Mouse (Mus musculus): ENCODE data around the gene Neurod4.
"Not testable (repeated sequence)": the region's sequence is repeated elsewhere in the genome, so short reads cannot be mapped to it uniquely, and the experiment has no call there.

Gene Neurod4

GRCm38 (mm10) chr10:130280066-130280465, at the start of gene Neurod4:
Neurod4 (minus strand) TSS chr10:130280240.
- DNase-seq (ENCODE audit: low spot score in 2 of 2) = no peak

DNA sequence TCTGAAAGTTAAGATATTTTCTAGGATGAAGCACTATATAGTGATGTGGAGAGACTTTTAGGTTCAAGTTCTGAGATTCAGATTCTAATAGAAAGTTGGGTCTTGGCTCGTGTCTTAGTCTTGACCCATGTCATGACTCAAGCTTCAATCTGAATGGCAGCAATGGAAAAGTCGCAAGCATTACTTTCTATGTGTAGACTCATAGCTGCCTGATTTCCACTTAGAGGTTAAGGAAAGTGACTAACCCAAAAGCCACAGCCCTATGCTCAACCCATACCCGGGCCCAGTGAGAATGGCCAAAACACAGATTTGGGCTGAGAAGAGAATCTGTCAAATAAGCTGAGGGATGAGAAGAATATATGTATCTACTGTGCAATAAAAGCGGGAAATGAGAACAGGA, 44.2 kb upstream of the Neurod4 start:
- DNase-seq (ENCODE audit: low spot score in 2 of 2) = no peak

- DNase-seq (ENCODE audit: low spot score in 2 of 2) = no peak
Observed at GRCm38 (mm10) chr10:130322637-130323036, 42.6 kb upstream of the Neurod4 start, which contains the start of gene Tespa1. Tespa1 (plus strand) TSS chr10:130322870.

GRCm38 (mm10) chr10:130322062-130322461, 42.0 kb upstream of the Neurod4 start:
- no peak for DNase-seq (ENCODE audit: low spot score in 2 of 2)

DNA sequence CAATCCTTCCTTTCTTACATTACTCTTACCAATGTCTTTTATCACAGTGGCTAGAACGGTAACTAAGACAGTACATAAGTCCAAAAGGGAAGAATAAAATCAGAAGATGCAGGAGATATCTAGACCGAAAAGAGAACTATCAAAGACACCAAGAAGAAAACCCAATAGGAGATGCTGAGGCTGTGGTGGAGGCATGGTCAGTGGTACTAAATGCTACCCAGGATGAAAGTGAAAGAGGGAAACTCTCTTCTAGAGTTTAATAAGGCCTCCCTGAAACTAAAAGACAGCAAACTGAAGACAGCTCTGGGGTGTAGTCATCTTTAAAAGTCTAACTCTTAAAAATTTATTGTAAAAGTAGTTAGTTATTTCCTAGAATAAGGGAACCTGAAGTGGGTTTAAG, 40.7 kb upstream of the Neurod4 start:
- no peak for DNase-seq (ENCODE audit: low spot score in 2 of 2)

- DNase-seq (ENCODE audit: low spot score in 2 of 2) = no peak
Observed at GRCm38 (mm10) chr10:130318720-130319119, 38.7 kb upstream of the Neurod4 start.

GRCm38 (mm10) chr10:130315846-130316245, 35.8 kb upstream of the Neurod4 start:
- DNase-seq (ENCODE audit: low spot score in 2 of 2) = no peak

GRCm38 (mm10) chr10:130314110-130314829, 34.2 kb upstream of the Neurod4 start:
- DNase-seq (ENCODE audit: low spot score in 2 of 2) = no peak

- no peak for DNase-seq (ENCODE audit: low spot score in 2 of 2)
Observed at GRCm38 (mm10) chr10:130313531-130313930, 33.5 kb upstream of the Neurod4 start.

DNA sequence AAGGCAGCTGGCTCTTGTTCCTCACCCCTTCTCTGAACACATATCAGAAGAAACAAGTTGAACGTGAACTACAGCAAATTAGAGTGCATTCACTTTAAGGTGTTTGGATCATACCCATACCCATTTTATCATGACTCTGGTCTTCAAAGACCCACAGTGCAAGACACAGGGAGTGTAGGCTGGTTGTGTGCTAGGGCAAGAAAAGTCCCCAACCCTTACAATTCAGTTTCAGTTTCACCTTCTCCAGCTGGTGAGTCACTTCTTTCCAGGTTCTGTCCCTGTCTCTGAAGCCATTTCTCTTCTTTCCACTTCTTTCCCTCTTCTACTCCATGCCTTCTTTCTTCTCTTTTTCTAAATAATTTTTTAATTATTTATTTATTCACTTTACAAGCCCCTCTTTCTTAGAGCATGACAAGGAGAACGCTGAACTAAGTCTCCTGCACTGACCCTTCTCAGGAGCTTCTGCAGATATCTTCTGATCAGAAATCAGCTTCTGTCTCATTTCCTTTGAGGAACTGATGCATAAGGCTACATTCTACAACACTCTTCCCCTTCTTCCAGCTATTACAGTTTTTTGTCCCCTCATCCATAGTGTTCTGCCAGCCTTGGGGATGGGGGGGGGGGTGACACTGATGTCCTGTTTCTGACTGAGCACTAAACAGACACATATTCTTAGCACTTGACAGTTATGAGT, 31.6 kb upstream of the Neurod4 start:
- DNase-seq (ENCODE audit: low spot score in 2 of 2) = no peak

- not testable (repeated sequence) for DNase-seq (ENCODE audit: low spot score in 2 of 2)
Observed at GRCm38 (mm10) chr10:130304138-130304537, 24.1 kb upstream of the Neurod4 start.

- DNase-seq (ENCODE audit: low spot score in 2 of 2) = not testable (repeated sequence)
Observed at GRCm38 (mm10) chr10:130298748-130299147, 18.7 kb upstream of the Neurod4 start.

DNA sequence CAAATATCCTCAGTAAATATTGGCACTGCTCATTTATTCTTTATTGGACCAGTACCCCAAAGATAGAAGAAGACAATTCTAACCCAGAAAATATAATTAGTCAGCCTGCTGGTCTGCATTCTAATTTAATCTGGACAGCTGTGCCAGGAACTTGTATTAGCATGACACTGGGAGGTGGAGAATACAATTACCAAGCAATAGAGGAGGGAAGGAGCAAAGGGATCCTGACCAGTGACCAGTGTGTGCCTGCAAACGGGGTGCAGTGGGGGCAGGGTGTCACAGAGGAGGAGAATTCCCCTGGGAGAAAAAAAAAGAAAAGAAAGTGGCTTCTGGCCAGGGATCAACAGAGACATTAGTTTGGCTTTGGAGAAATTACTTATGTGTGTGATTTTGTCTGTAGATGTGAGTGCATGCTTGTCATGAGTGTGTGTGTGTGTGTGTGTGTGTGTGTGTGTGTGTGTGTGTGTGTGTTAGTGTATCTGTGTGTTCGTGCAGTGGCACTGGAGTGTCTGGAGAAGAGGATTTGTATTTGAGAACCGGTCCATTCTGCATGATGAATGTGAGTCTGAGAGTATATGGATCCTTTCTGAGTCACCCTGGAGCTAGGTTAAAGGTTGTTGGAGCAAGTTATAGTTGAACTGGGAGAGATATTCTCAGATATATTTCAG, 13.8 kb upstream of the Neurod4 start:
- DNase-seq (ENCODE audit: low spot score in 2 of 2) = no peak

- no peak for DNase-seq (ENCODE audit: low spot score in 2 of 2)
Observed at GRCm38 (mm10) chr10:130288007-130288406, 8.0 kb upstream of the Neurod4 start.

DNA sequence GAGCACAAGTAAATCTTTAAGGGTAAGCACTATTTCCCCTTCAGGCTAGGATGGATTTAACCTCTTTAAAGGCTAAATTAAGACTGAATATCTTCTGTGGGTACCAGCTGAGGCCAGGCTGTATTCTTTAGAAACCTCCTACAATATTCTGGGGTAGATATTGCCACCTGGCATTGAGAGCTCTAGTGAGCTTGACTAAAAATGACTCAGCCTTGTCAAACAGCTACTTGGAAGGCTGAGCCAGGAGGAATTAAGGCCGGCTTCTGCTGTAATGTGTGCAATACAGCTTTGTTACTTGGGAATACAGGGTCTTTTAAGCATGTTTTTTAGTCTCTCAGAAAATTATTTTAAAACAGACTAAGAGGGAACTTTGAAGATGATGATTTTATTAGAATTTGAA, 7.2 kb upstream of the Neurod4 start:
- no peak for DNase-seq (ENCODE audit: low spot score in 2 of 2)

GRCm38 (mm10) chr10:130281982-130282449, 2.0 kb upstream of the Neurod4 start:
- no peak for DNase-seq (ENCODE audit: low spot score in 2 of 2)

- no peak for DNase-seq (ENCODE audit: low spot score in 2 of 2)
Observed at GRCm38 (mm10) chr10:130276496-130276895, 3.5 kb downstream of the Neurod4 start.

- DNase-seq (ENCODE audit: low spot score in 2 of 2) = no peak
Observed at GRCm38 (mm10) chr10:130275759-130276158, 4.3 kb downstream of the Neurod4 start.

DNA sequence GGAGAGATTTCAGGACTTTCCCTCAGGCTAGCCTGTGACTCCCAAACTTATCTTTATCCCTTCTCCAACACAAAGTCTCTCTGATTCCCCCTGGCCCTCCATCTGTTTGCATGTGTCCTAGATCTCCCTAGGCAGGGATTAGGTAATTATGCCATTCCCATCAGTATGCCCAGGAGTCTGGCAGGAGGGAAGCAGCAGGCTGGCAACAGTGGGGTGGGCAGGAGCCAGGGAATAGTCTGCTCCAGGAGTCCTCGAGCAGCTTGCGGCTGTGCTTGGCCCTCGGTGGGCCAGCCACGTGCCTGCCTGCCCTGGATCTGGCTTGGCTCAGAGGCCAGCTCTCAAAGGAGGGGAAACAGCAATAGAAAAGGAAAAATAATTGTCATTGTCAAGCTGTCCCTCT, 16.8 kb downstream of the Neurod4 start:
- no peak for DNase-seq (ENCODE audit: low spot score in 2 of 2)

DNA sequence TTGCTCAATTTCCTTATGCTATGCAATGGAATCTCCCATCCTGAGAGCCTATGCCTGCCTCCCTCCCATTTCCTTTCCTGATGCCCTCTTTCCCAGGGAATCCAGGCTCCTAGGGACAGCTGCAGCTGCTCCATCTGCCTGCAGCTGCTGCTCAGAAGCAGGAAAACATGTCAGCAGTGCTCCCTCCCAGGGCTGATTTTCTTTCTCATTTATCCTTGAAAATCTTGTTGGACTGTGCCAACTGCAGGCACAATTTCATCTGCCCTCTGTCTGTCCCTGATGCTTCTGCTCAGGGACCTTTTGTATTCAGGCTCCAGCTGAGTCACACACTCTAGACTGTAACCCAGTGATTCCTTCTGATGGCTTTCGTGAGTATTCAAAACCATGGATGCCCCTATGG, 20.6 kb downstream of the Neurod4 start:
- DNase-seq (ENCODE audit: low spot score in 2 of 2) = no peak

- no peak for DNase-seq (ENCODE audit: low spot score in 2 of 2)
Observed at GRCm38 (mm10) chr10:130244271-130244670, 35.8 kb downstream of the Neurod4 start.
